Mouse (Mus musculus) G1E (cell line): Measurements from ENCODE around the gene Strc. TPM values are rescaled to one million over a fixed set of nuclear protein-coding genes. Genes with fewer than 3 reads are reported as not detected.

Experiments
- ATAC-seq: 2 replicates; pipeline ENCODE4 v1.8.0; 2016; ENCODE audit warnings: mild to moderate bottlenecking; ENCODE audit not compliant: insufficient number of reproducible peaks, poor library complexity, low FRiP score, severe bottlenecking; ENCODE audit errors: extremely low read depth
- DNase-seq: peaks from one replicate; pipeline ENCODE4 v3.0.0; 2012; ENCODE audit warnings: low spot score
- H3K27me3 ChIP-seq: 2 replicates; pipeline ENCODE4 v1.6.1; 2012; ENCODE audit warnings: mild to moderate bottlenecking, low read length, inconsistent platforms; ENCODE audit not compliant: insufficient read depth
- H3K36me3 ChIP-seq: replicated peaks from 2 replicates; pipeline ENCODE3; 2012; ENCODE audit warnings: mild to moderate bottlenecking, inconsistent platforms
- H3K4me1 ChIP-seq: 2 replicates; pipeline ENCODE4 v1.6.1; 2012; ENCODE audit warnings: low read depth, low read length, inconsistent platforms, mixed read lengths; ENCODE audit not compliant: insufficient read depth
- H3K4me3 ChIP-seq: 2 replicates; pipeline ENCODE4 v1.5.1; 2012; ENCODE audit warnings: low read depth, mild to moderate bottlenecking, inconsistent platforms, low read length, moderate library complexity, mixed read lengths
- H3K9me3 ChIP-seq: replicated peaks from 2 replicates; pipeline ENCODE4 v1.6.1; 2012; ENCODE audit warnings: inconsistent platforms
- CTCF ChIP-seq: IDR thresholded peaks from 2 replicates; pipeline ENCODE4 v1.5.1; 2012; ENCODE audit warnings: low read depth, low read length, inconsistent platforms, mixed read lengths
- GATA1 ChIP-seq: IDR thresholded peaks from 2 replicates; pipeline ENCODE4 v1.6.1; 2012; ENCODE audit warnings: borderline replicate concordance, low read length, inconsistent platforms, mixed read lengths
- GATA2 ChIP-seq: IDR thresholded peaks from 2 replicates; pipeline ENCODE4 v1.6.1; 2012; ENCODE audit warnings: low read depth, low read length, inconsistent platforms, borderline replicate concordance
- POLR2AphosphoS5 ChIP-seq: IDR thresholded peaks from 2 replicates; pipeline ENCODE4 v1.6.1; 2012; ENCODE audit warnings: low read depth, low read length, inconsistent platforms; ENCODE audit not compliant: insufficient replicate concordance
- TAL1 ChIP-seq: conservative IDR thresholded peaks from 2 replicates; pipeline ENCODE4 v1.6.1; 2012; ENCODE audit warnings: low read depth, low read length, inconsistent platforms, mixed read lengths
- polyA plus RNA-seq: library from polyadenylated mRNA; stranded (reverse); fragments of >175 nt; gene quantifications from 2 replicates; pipeline ENCODE4 v1.2.3, GENCODE M21; 2012
- total RNA-seq, 2 experiments: library from RNA; stranded (forward) in 1 of 2; stranded (reverse) in 1 of 2; fragments of 200-1000 nt in 1 of 2; fragments of >200 nt in 1 of 2; fragmentation: Nextera tagmentation in 1 of 2; gene quantifications; 2 replicates each; pipeline ENCODE4 v1.2.3; 2014 to 2017

The Strc gene
- total and polyA plus RNA-seq, 3 experiments, result 0.05 TPM; not detected in 2

DNA sequence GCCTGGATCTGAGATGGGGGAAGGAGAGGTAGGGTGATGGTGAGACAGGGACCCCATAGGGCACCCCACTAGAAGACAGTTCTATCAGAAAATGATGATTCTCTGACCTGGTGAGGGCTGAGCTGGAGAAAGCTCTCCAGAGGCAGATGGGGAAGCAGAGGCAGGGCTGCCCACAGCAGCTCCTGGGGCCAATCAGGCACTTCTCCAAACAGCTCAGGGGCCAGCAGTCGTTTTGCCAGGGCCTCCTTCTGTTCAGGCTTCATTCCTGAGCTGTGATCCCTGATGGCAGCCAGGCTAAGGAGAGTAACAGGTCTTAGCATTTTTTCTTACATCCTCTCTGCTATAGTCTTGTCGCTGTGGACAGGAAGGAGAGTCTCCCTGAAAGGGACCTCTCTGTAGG is 12.2 kb downstream of the Strc start:
- ATAC-seq (no peak), DNase-seq (no peak)
- H3K4me3 ChIP-seq, result no peak overlapping the region
- H3K27me3 ChIP-seq, result peaks cover 39% of the 10 kb centered on the region
- no peak for TF ChIP-seq GATA2
- TF ChIP-seq GATA1, result no peak
- TF ChIP-seq TAL1, result no peak
- TF ChIP-seq POLR2AphosphoS5, result no peak
- no peak for TF ChIP-seq CTCF
- no peaks in the 10 kb centered on the region for H3K4me1 ChIP-seq
- no peaks in the 10 kb centered on the region for H3K9me3 ChIP-seq
- H3K36me3 ChIP-seq, result no peaks in the 10 kb centered on the region

DNA sequence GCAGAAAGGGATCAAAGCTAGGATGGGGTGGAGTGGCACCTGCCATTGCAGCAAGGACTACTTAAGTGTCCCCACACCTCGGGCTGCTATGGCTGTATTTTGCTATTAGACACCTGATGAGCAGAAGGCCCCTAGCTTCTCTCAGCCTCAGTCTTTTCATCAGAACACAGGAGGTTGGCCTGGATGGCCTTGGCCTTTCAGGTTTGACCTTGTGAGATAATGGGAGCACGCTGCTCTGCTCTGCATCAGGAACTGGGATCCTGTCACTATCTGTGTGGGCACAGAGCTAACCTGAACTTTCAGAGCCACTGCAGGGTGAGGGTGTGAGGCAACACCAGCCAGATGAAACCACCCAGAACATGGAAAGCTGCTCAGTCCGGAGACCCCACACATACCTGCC is 14.7 kb downstream of the Strc start:
- TF ChIP-seq POLR2AphosphoS5 (no peak), CTCF (no peak), TAL1 (no peak), GATA2 (no peak), GATA1 (no peak)
- no peaks in the 10 kb centered on the region for H3K36me3 ChIP-seq
- DNase-seq, result no peak
- H3K4me1 ChIP-seq, result no peaks in the 10 kb centered on the region
- peaks cover 44% of the 10 kb centered on the region for H3K27me3 ChIP-seq
- ATAC-seq, result no peak
- H3K4me3 ChIP-seq, result no peak overlapping the region
- H3K9me3 ChIP-seq, result no peaks in the 10 kb centered on the region

DNA sequence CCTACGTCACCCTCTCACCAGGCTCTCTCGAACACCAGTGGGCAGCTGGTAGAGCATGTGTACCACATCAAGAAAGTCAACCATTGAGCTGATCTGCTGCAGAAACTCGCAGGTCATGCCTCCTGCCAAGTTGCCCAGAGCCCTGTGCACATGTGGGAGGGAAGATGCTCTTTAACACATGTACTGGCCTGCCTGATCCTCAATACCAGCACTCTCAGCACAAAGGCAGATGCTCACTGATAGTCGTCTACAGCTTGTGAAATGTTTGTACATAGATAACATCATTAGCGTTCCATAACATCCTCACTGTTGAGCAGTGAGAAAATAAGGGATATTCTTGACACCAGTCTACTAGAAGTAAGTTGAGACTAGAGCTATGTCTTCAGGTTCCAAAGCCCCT is 16.0 kb downstream of the Strc start:
- Histone ChIP-seq H3K9me3 (no peaks in the 10 kb centered on the region), H3K4me3 (no peak overlapping the region), H3K27me3 (peaks cover 42% of the 10 kb centered on the region), H3K36me3 (no peaks in the 10 kb centered on the region), H3K4me1 (no peaks in the 10 kb centered on the region)
- ATAC-seq (no peak), DNase-seq (no peak)
- no peak for TF ChIP-seq GATA1
- no peak for TF ChIP-seq GATA2
- no peak for TF ChIP-seq TAL1
- TF ChIP-seq POLR2AphosphoS5, result no peak
- no peak for TF ChIP-seq CTCF

DNA sequence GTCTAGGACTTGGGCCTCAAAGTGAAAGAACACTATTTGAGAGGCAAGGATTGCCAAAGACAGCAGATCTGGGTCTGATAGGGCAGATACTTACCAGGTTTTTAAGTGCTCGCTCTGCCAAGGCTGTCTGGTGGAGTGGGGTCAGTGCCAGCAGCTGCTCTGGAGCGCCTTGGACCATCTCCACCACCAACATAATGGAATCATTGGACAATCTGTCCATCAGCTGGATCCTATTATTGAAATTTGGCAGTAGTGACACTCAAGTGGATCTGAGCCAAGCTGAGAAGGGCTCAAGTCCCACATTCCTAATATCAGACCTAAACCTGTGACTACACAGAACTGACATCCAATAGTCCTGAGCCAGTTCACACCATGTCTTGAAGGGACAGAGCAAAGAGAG is 18.1 kb downstream of the Strc start:
- no peak overlapping the region for H3K4me3 ChIP-seq
- ATAC-seq (no peak), DNase-seq (no peak)
- peaks cover 45% of the 10 kb centered on the region for H3K27me3 ChIP-seq
- H3K9me3 ChIP-seq, result no peaks in the 10 kb centered on the region
- no peaks in the 10 kb centered on the region for H3K36me3 ChIP-seq
- no peak for TF ChIP-seq TAL1
- no peak for TF ChIP-seq GATA1
- no peak for TF ChIP-seq POLR2AphosphoS5
- TF ChIP-seq CTCF, result no peak
- TF ChIP-seq GATA2, result no peak
- no peaks in the 10 kb centered on the region; the same call in 1 of the 2 replicates for H3K4me1 ChIP-seq

DNA sequence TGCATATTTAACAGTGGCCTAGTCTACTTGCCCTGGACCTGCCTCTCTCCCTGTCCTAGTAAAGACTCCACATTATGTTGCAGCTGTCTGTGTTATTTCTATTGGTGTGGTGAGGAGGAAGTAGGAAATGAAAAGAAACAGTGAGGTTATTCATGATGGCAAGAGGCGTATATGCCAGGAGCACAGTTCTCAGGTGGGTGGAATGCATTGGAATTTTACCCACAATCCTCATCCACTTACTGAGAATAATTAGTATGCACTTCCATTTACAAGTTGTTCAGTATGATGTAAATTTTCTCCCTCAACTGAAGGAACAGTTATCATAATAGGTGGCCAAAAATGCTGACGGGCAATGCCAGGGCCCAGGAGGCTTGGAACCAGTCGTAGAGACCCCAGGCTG is 23.3 kb downstream of the Strc start:
- H3K36me3 ChIP-seq, result no peaks in the 10 kb centered on the region
- ATAC-seq (no peak), DNase-seq (no peak)
- no peaks in the 10 kb centered on the region for H3K9me3 ChIP-seq
- no peak for TF ChIP-seq CTCF
- TF ChIP-seq GATA1, result no peak
- no peak for TF ChIP-seq POLR2AphosphoS5
- no peak for TF ChIP-seq GATA2
- no peak for TF ChIP-seq TAL1
- no peak overlapping the region for H3K4me3 ChIP-seq
- H3K27me3 ChIP-seq, result peaks cover 48% of the 10 kb centered on the region
- H3K4me1 ChIP-seq, result peaks cover 6% of the 10 kb centered on the region

DNA sequence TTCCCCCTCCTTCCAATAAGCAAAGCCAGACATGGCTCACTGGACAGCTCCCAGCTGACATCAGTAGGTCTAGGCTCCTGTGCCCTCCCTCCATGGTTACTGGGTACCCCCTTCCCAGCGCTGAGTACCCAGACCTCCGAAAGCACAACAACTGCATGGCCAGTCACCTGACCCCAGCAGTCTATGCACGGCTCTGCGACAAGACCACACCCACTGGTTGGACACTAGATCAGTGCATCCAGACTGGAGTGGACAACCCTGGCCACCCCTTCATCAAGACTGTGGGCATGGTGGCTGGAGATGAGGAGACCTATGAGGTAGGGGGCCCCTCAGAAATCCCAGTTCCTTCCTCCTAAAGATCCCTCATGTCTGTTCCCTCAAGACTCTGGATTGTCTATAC is 27.5 kb downstream of the Strc start:
- H3K9me3 ChIP-seq, result no peaks in the 10 kb centered on the region
- ATAC-seq (no peak), DNase-seq (no peak)
- no peaks in the 10 kb centered on the region for H3K36me3 ChIP-seq
- TF ChIP-seq GATA2, result no peak
- TF ChIP-seq POLR2AphosphoS5, result no peak
- no peak for TF ChIP-seq TAL1
- no peak for TF ChIP-seq GATA1
- no peak for TF ChIP-seq CTCF
- peaks cover 46% of the 10 kb centered on the region for H3K27me3 ChIP-seq
- H3K4me3 ChIP-seq, result no peak overlapping the region
- H3K4me1 ChIP-seq, result peaks cover 24% of the 10 kb centered on the region

DNA sequence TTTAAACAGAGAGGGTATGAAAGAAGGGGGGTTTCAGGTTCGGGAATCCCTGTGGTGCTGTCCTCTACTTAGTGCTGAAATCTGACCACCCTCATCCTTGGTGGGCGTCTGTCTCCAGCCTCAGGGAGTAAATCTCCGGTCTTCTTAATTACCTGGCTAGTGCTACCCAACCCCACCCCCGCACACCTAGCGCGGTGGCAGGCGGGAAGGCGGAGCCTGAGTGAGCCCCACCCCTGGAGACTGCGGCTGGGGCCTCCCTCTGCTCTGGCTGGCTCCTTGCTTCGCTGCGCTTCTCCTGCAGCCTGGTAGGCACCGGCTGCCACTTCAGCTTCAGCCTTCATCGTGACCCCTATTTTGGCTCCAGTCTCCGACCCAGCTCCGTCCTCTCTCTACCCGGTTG is 28.6 kb downstream of the Strc start:
- no peaks in the 10 kb centered on the region for H3K36me3 ChIP-seq
- no peak for TF ChIP-seq POLR2AphosphoS5
- no peak for TF ChIP-seq TAL1
- TF ChIP-seq CTCF, result no peak
- no peak for TF ChIP-seq GATA1
- no peak for TF ChIP-seq GATA2
- DNase-seq (peak; percentile 12), ATAC-seq (no peak)
- H3K4me1 ChIP-seq, result peaks cover 26% of the 10 kb centered on the region
- no peak overlapping the region for H3K4me3 ChIP-seq
- H3K27me3 ChIP-seq, result peaks cover 46% of the 10 kb centered on the region
- H3K9me3 ChIP-seq, result no peaks in the 10 kb centered on the region
